Mouse (Mus musculus): ENCODE measurements around the gene Anks3. TPM values are rescaled to one million over a fixed set of nuclear protein-coding genes. Genes with fewer than 3 reads are reported as not detected.

Gene Anks3
- total and polyA plus RNA-seq, 2 experiments from 2014 or later, result 38.0 to 47.7 TPM

- H3K9ac ChIP-seq (replicated peaks; ENCODE audit: low read length), result no peak overlapping the region
- H3K27ac ChIP-seq, result no peak overlapping the region
- WGBS, result 79% methylated on average over 7 of the region's 7 CpGs
- ATAC-seq, result no peak
- H3K36me3 ChIP-seq (ENCODE audit: insufficient read depth, low read length), result no peaks in the 10 kb centered on the region
- no peak for DNase-seq (ENCODE audit: low spot score)
- H3K27me3 ChIP-seq (ENCODE audit: insufficient read depth, low read length), result no peaks in the 10 kb centered on the region
- H3K4me3 ChIP-seq (ENCODE audit: low read length), result no peak overlapping the region
- H3K4me1 ChIP-seq (ENCODE audit: insufficient read depth, low read length), result no peaks in the 10 kb centered on the region
- no peak overlapping the region for H3K4me2 ChIP-seq (ENCODE audit: low read depth, low read length)
- no peak for TF ChIP-seq CTCF (IDR thresholded peaks at IDR 0.05; ENCODE audit: low read depth)
- no peaks in the 10 kb centered on the region for H3K9me3 ChIP-seq (ENCODE audit: low read length)
Observed at GRCm38 (mm10) chr16:4894201-4894908, 69.7 kb downstream of the Anks3 start.

DNA sequence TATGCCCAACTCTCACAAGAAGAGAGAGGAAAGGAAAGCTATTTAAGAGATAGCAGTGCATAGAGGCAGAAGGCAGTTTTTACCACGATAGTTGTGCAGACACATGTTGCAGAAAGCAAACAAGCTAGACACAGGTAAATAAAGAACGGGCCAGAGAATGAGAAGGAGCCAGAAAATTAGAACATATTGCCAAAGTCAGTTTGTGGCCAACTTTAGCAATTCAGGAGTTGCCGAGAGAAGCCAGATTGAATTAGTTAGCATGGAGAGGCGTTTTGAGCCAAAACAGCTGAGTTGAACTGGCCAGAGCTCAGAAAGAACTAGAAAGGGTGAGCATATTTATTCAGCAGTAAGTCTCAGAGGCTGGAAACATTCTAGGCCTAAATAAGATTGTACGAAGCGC lies 71.8 kb downstream of the Anks3 start:
- WGBS, result 72% methylated on average over 6 of the region's 6 CpGs
- no peaks in the 10 kb centered on the region for H3K9me3 ChIP-seq (ENCODE audit: low read length)
- no peaks in the 10 kb centered on the region for H3K36me3 ChIP-seq (ENCODE audit: insufficient read depth, low read length)
- no peak for TF ChIP-seq CTCF (IDR thresholded peaks at IDR 0.05; ENCODE audit: low read depth)
- no peak overlapping the region for H3K27ac ChIP-seq
- H3K27me3 ChIP-seq (ENCODE audit: insufficient read depth, low read length), result no peaks in the 10 kb centered on the region
- H3K4me3 ChIP-seq (ENCODE audit: low read length), result no peak overlapping the region
- ATAC-seq (no peak), DNase-seq (ENCODE audit: low spot score) (no peak)
- H3K4me1 ChIP-seq (ENCODE audit: insufficient read depth, low read length), result peaks cover 13% of the 10 kb centered on the region
- no peak overlapping the region for H3K9ac ChIP-seq (replicated peaks; ENCODE audit: low read length)
- no peak overlapping the region for H3K4me2 ChIP-seq (ENCODE audit: low read depth, low read length)

Other genes with a start within 250 kb of the Anks3 start
- 30.7 and 31.8 TPM in 2 replicates for gene Nmral1, start 244.8 kb downstream of the Anks3 start, total RNA-seq (2014; rRNA removed)
- gene Nmral1, start 244.8 kb downstream of the Anks3 start, polyA plus RNA-seq (2015; fragmentation: Nextera tagmentation; extraction: Ambion mirVana), result 33.1 and 35.4 TPM in 2 replicates
- gene Hmox2, start 237.8 kb downstream of the Anks3 start, total RNA-seq (2014; rRNA removed), result 36.0 and 41.2 TPM in 2 replicates
- 93.4 and 101 TPM in 2 replicates for gene Hmox2, start 237.8 kb downstream of the Anks3 start, polyA plus RNA-seq (2015; fragmentation: Nextera tagmentation; extraction: Ambion mirVana)
- gene Cdip1, start 173.9 kb downstream of the Anks3 start, total RNA-seq (2014; rRNA removed), result 147 and 148 TPM in 2 replicates
- gene Cdip1, start 173.9 kb downstream of the Anks3 start, polyA plus RNA-seq (2015; fragmentation: Nextera tagmentation; extraction: Ambion mirVana), result 133 and 135 TPM in 2 replicates
- gene 4930562C15Rik, start 128.8 kb downstream of the Anks3 start, total RNA-seq (2014; rRNA removed), result 0.47 TPM in 1 of 2 replicates, not detected in the other
- 0.29 and 0.31 TPM in 2 replicates for gene 4930562C15Rik, start 128.8 kb downstream of the Anks3 start, polyA plus RNA-seq (2015; fragmentation: Nextera tagmentation; extraction: Ambion mirVana)
- gene Ubald1, start 83.9 kb downstream of the Anks3 start, total RNA-seq (2014; rRNA removed), result 37.6 and 38.8 TPM in 2 replicates
- 66.3 and 66.6 TPM in 2 replicates for gene Ubald1, start 83.9 kb downstream of the Anks3 start, polyA plus RNA-seq (2015; fragmentation: Nextera tagmentation; extraction: Ambion mirVana)
- gene Mgrn1, start 78.0 kb downstream of the Anks3 start, total RNA-seq (2014; rRNA removed), result 217 and 235 TPM in 2 replicates
- gene Mgrn1, start 78.0 kb downstream of the Anks3 start, polyA plus RNA-seq (2015; fragmentation: Nextera tagmentation; extraction: Ambion mirVana), result 123 and 126 TPM in 2 replicates
- 29.8 and 43.0 TPM in 2 replicates for gene Nudt16l1, start 25.4 kb downstream of the Anks3 start, total RNA-seq (2014; rRNA removed)
- gene Nudt16l1, start 25.4 kb downstream of the Anks3 start, polyA plus RNA-seq (2015; fragmentation: Nextera tagmentation; extraction: Ambion mirVana), result 119 and 121 TPM in 2 replicates
- not detected in 2 replicates for gene Sept12, start 33.6 kb upstream of the Anks3 start, total RNA-seq (2014; rRNA removed)
- not detected in 2 replicates for gene Sept12, start 33.6 kb upstream of the Anks3 start, polyA plus RNA-seq (2015; fragmentation: Nextera tagmentation; extraction: Ambion mirVana)
- gene Smim22, start 43.1 kb upstream of the Anks3 start, total RNA-seq (2014; rRNA removed), result not detected in 2 replicates
- gene Smim22, start 43.1 kb upstream of the Anks3 start, polyA plus RNA-seq (2015; fragmentation: Nextera tagmentation; extraction: Ambion mirVana), result 6.5 and 6.6 TPM in 2 replicates
- gene Rogdi, start 49.3 kb upstream of the Anks3 start, total RNA-seq (2014; rRNA removed), result 105 and 126 TPM in 2 replicates
- gene Rogdi, start 49.3 kb upstream of the Anks3 start, polyA plus RNA-seq (2015; fragmentation: Nextera tagmentation; extraction: Ambion mirVana), result 142 and 148 TPM in 2 replicates
- 154 and 161 TPM in 2 replicates for gene Glyr1, start 85.7 kb upstream of the Anks3 start, total RNA-seq (2014; rRNA removed)
- gene Glyr1, start 85.7 kb upstream of the Anks3 start, polyA plus RNA-seq (2015; fragmentation: Nextera tagmentation; extraction: Ambion mirVana), result 136 and 139 TPM in 2 replicates
- 28.9 and 29.8 TPM in 2 replicates for gene Ubn1, start 85.9 kb upstream of the Anks3 start, total RNA-seq (2014; rRNA removed)
- 7.3 and 8.2 TPM in 2 replicates for gene Ubn1, start 85.9 kb upstream of the Anks3 start, polyA plus RNA-seq (2015; fragmentation: Nextera tagmentation; extraction: Ambion mirVana)
- 0.07 and 0.16 TPM in 2 replicates for gene Ppl, start 168.2 kb upstream of the Anks3 start, total RNA-seq (2014; rRNA removed)
- gene Ppl, start 168.2 kb upstream of the Anks3 start, polyA plus RNA-seq (2015; fragmentation: Nextera tagmentation; extraction: Ambion mirVana), result 0.13 and 0.16 TPM in 2 replicates
- gene Sec14l5, start 182.9 kb upstream of the Anks3 start, total RNA-seq (2014; rRNA removed), result 0.21 and 0.29 TPM in 2 replicates
- gene Sec14l5, start 182.9 kb upstream of the Anks3 start, polyA plus RNA-seq (2015; fragmentation: Nextera tagmentation; extraction: Ambion mirVana), result 0.09 and 0.18 TPM in 2 replicates
- gene Nagpa, start 239.8 kb upstream of the Anks3 start, total RNA-seq (2014; rRNA removed), result 8.5 and 10.0 TPM in 2 replicates
- gene Nagpa, start 239.8 kb upstream of the Anks3 start, polyA plus RNA-seq (2015; fragmentation: Nextera tagmentation; extraction: Ambion mirVana), result 7.4 and 8.6 TPM in 2 replicates

Measured in hindbrain, postnatal 0 days (tissue).